Mouse (Mus musculus): ENCODE results near the gene Tnfaip3. TPM values are rescaled to one million over a fixed set of nuclear protein-coding genes. Genes with fewer than 3 reads are reported as not detected.

Tnfaip3 gene
- polyA plus RNA-seq, 1 experiment from 2014 or later, result 2.3 TPM

- DNase-seq (ENCODE audit: low spot score), result no peak
- WGBS, result 83% methylated on average over 3 of the region's 3 CpGs
- no peak overlapping the region for H3K4me3 ChIP-seq
- no peaks in the 10 kb centered on the region for H3K36me3 ChIP-seq
- no peaks in the 10 kb centered on the region for H3K27me3 ChIP-seq (ENCODE audit: low read depth, poor library complexity, severe bottlenecking)
- H3K27ac ChIP-seq, result no peak overlapping the region
- no peaks in the 10 kb centered on the region for H3K9me3 ChIP-seq (replicated peaks)
- H3K4me1 ChIP-seq, result peaks cover 3% of the 10 kb centered on the region; the same call in 1 of the 2 replicates
These were observed 29.9 kb downstream of the Tnfaip3 start for GRCm38 (mm10) chr10:18985516-18985915.

GRCm38 (mm10) chr10:18983514-18983913 is 31.9 kb downstream of the Tnfaip3 start:
- no peaks in the 10 kb centered on the region for H3K27me3 ChIP-seq (ENCODE audit: low read depth, poor library complexity, severe bottlenecking)
- WGBS, result 89% methylated on average over 6 of the region's 6 CpGs
- H3K36me3 ChIP-seq, result no peaks in the 10 kb centered on the region
- no peak overlapping the region for H3K4me3 ChIP-seq
- peaks cover 3% of the 10 kb centered on the region; the same call in 1 of the 2 replicates for H3K4me1 ChIP-seq
- DNase-seq (ENCODE audit: low spot score), result no peak
- H3K27ac ChIP-seq, result no peak overlapping the region
- no peaks in the 10 kb centered on the region for H3K9me3 ChIP-seq (replicated peaks)

- DNase-seq (ENCODE audit: low spot score), result no peak
- Histone ChIP-seq H3K36me3 (no peaks in the 10 kb centered on the region), H3K4me3 (no peak overlapping the region), H3K4me1 (no peaks in the 10 kb centered on the region), H3K9me3 (replicated peaks) (no peaks in the 10 kb centered on the region), H3K27me3 (ENCODE audit: low read depth, poor library complexity, severe bottlenecking) (no peaks in the 10 kb centered on the region), H3K27ac (no peak overlapping the region)
- WGBS, result 80% methylated on average over 3 of the region's 3 CpGs
These were observed 41.0 kb downstream of the Tnfaip3 start for GRCm38 (mm10) chr10:18974486-18974885.

GRCm38 (mm10) chr10:18966893-18967292 is 48.6 kb downstream of the Tnfaip3 start:
- no peak overlapping the region for H3K27ac ChIP-seq
- H3K9me3 ChIP-seq (replicated peaks), result no peaks in the 10 kb centered on the region
- H3K4me1 ChIP-seq, result no peaks in the 10 kb centered on the region
- 89% methylated on average over 10 of the region's 10 CpGs for WGBS
- H3K27me3 ChIP-seq (ENCODE audit: low read depth, poor library complexity, severe bottlenecking), result no peaks in the 10 kb centered on the region
- no peak overlapping the region for H3K4me3 ChIP-seq
- H3K36me3 ChIP-seq, result no peaks in the 10 kb centered on the region
- DNase-seq (ENCODE audit: low spot score), result no peak

- Histone ChIP-seq H3K36me3 (no peaks in the 10 kb centered on the region), H3K27ac (no peak overlapping the region), H3K4me1 (no peaks in the 10 kb centered on the region), H3K9me3 (replicated peaks) (no peaks in the 10 kb centered on the region), H3K4me3 (no peak overlapping the region), H3K27me3 (ENCODE audit: low read depth, poor library complexity, severe bottlenecking) (no peaks in the 10 kb centered on the region)
- DNase-seq (ENCODE audit: low spot score), result no peak
- 89% methylated on average over 4 of the region's 4 CpGs for WGBS
These were observed 49.9 kb downstream of the Tnfaip3 start for GRCm38 (mm10) chr10:18965601-18966000.

GRCm38 (mm10) chr10:18964856-18965255 is 50.6 kb downstream of the Tnfaip3 start:
- WGBS, result 83% methylated on average over 7 of the region's 7 CpGs
- Histone ChIP-seq H3K27me3 (ENCODE audit: low read depth, poor library complexity, severe bottlenecking) (no peaks in the 10 kb centered on the region), H3K9me3 (replicated peaks) (no peaks in the 10 kb centered on the region), H3K4me1 (no peaks in the 10 kb centered on the region), H3K4me3 (no peak overlapping the region), H3K36me3 (no peaks in the 10 kb centered on the region), H3K27ac (no peak overlapping the region)
- no peak for DNase-seq (ENCODE audit: low spot score)

- no peaks in the 10 kb centered on the region for H3K4me1 ChIP-seq
- H3K27ac ChIP-seq, result no peak overlapping the region
- no peaks in the 10 kb centered on the region for H3K36me3 ChIP-seq
- no peaks in the 10 kb centered on the region for H3K9me3 ChIP-seq (replicated peaks)
- H3K4me3 ChIP-seq, result no peak overlapping the region
- no peaks in the 10 kb centered on the region for H3K27me3 ChIP-seq (ENCODE audit: low read depth, poor library complexity, severe bottlenecking)
- no peak for DNase-seq (ENCODE audit: low spot score)
- 73% methylated on average over 14 of the region's 14 CpGs for WGBS
These were observed 55.5 kb downstream of the Tnfaip3 start for GRCm38 (mm10) chr10:18959777-18960492.

- Histone ChIP-seq H3K27ac (no peak overlapping the region), H3K4me3 (no peak overlapping the region), H3K4me1 (no peaks in the 10 kb centered on the region), H3K36me3 (no peaks in the 10 kb centered on the region), H3K27me3 (ENCODE audit: low read depth, poor library complexity, severe bottlenecking) (no peaks in the 10 kb centered on the region), H3K9me3 (replicated peaks) (no peaks in the 10 kb centered on the region)
- no peak for DNase-seq (ENCODE audit: low spot score)
- WGBS, result 24% methylated on average over 1 of the region's 1 CpGs
These were observed 61.8 kb downstream of the Tnfaip3 start for GRCm38 (mm10) chr10:18953706-18954071.

- H3K27me3 ChIP-seq (ENCODE audit: low read depth, poor library complexity, severe bottlenecking), result no peaks in the 10 kb centered on the region
- H3K9me3 ChIP-seq (replicated peaks), result no peaks in the 10 kb centered on the region
- no peaks in the 10 kb centered on the region for H3K4me1 ChIP-seq
- DNase-seq (ENCODE audit: low spot score), result no peak
- no peak overlapping the region for H3K27ac ChIP-seq
- H3K4me3 ChIP-seq, result no peak overlapping the region
- H3K36me3 ChIP-seq, result no peaks in the 10 kb centered on the region
These were observed 62.3 kb downstream of the Tnfaip3 start for GRCm38 (mm10) chr10:18953011-18953705.

Other genes with a start within 250 kb of the Tnfaip3 start
- gene Gm4922, start 228.9 kb downstream of the Tnfaip3 start, polyA plus RNA-seq (2016; fragmentation: Nextera tagmentation; extraction: Ambion mirVana), result not detected in 2 replicates
- 35.0 and 35.6 TPM in 2 replicates for gene Perp, start 170.6 kb downstream of the Tnfaip3 start, polyA plus RNA-seq (2016; fragmentation: Nextera tagmentation; extraction: Ambion mirVana)

All from limb, embryonic 10.5 days (tissue).